Mouse (Mus musculus) kidney, adult 2 months (tissue): ENCODE measurements around the gene Lmln.

Experiments
- CTCF ChIP-seq: fragments of 200-500 bp; conservative IDR thresholded peaks from 2 replicates; pipeline ENCODE4 v1.5.1; 2011; ENCODE audit warnings: low read depth, mild to moderate bottlenecking, control low read depth, low read length, moderate library complexity, mixed read lengths; ENCODE audit not compliant: insufficient read depth, insufficient read length
- POLR2A ChIP-seq: fragments of 200-500 bp; IDR thresholded peaks from one replicate; pipeline ENCODE4 v1.6.1; 2011; ENCODE audit warnings: low read depth, low read length, control low read depth

- TF ChIP-seq CTCF (no peak), POLR2A (no peak)
Measured at GRCm38 (mm10) chr16:33060926-33061325, 1.4 kb upstream of the Lmln start.
